Mouse (Mus musculus) myocyte (in vitro differentiated cells): ENCODE results near the gene Acp7.

Source experiments
- MYOD1 ChIP-seq, 3 experiments: IDR thresholded peaks; one replicate each; pipeline ENCODE4 v1.6.1; 2011; ENCODE audit warnings: control low read depth in 2 of 3, low read depth in 2 of 3, mild to moderate bottlenecking in 2 of 3, moderate library complexity in 1 of 3; ENCODE audit not compliant: insufficient read length in 2 of 3, control insufficient read depth in 1 of 3
- MYOG ChIP-seq, 3 experiments: IDR thresholded peaks; one replicate each; pipeline ENCODE4 v1.6.1; 2011; ENCODE audit warnings: control low read depth in 2 of 3, low read depth in 2 of 3, mild to moderate bottlenecking in 2 of 3; ENCODE audit not compliant: insufficient read length in 2 of 3, control insufficient read depth in 1 of 3, insufficient read depth in 1 of 3
- POLR2AphosphoS2 ChIP-seq: IDR thresholded peaks from one replicate; pipeline ENCODE4 v1.6.1; 2011; ENCODE audit warnings: low read depth, control low read depth; ENCODE audit not compliant: insufficient read length
- REST ChIP-seq: IDR thresholded peaks from one replicate; pipeline ENCODE4 v1.6.1; 2011; ENCODE audit warnings: mild to moderate bottlenecking, control low read depth, moderate library complexity; ENCODE audit not compliant: insufficient read depth, insufficient read length
- TCF12 ChIP-seq: IDR thresholded peaks from one replicate; pipeline ENCODE4 v1.6.1; 2011; ENCODE audit warnings: mild to moderate bottlenecking, control low read depth; ENCODE audit not compliant: poor library complexity, insufficient read depth, severe bottlenecking

GRCm38 (mm10) chr7:28591862-28592261 lies 39.3 kb downstream of the Acp7 start:
- TF ChIP-seq REST (no peak), TCF12 (peak; percentile 16), MYOD1 (IDR thresholded peaks at IDR 0.05; ENCODE audit: control insufficient read depth in 1 of 3, insufficient read length in 2 of 3, low read depth in 2 of 3) (peak in 2 of 3 experiments; percentile 14 to 50), POLR2AphosphoS2 (no peak), MYOG (IDR thresholded peaks at IDR 0.05; ENCODE audit: control insufficient read depth in 1 of 3, insufficient read depth in 1 of 3, insufficient read length in 2 of 3, low read depth in 2 of 3) (peak in 2 of 3 experiments; percentile 33 to 72)
